Comparison of ENCODE assay signal across 12 mouse cellular contexts in the genomic region with DNA sequence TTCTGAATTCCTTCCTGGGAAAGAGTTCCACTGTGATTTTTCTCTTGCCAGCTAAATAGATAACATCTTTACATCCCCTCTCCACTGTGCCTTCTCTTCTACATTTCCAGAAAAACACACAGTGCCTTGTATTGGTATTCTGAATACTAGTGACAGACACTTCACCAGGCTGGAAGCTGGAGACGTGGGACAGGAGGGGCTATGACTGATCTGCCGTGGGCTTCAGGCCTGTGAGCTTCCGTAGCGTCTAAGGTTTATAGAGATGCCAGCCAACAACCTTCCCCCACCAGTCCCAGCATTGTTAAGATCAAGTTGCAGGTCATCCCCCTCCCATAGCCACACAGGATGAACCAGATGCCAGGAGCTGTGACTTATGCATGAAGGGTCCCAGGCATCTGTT.
DNase-seq lines count a peak whose midpoint lies in the region; ATAC-seq and TF ChIP-seq lines count a peak whose summit lies in the region.
"Had no signal": no experiment of that assay in that cellular context is flagged by ENCODE, and none has a peak within 500 bp of the region (broad histone marks: within the 10 kb centered on the region; RNA-seq: fewer than 3 reads in every experiment).

No protein-coding gene starts in this region.

- peak overlapping the region; percentile 25; the same call in 1 of the 2 replicates for H3K4me2 ChIP-seq in forebrain, embryonic 15.5 days (replicated peaks)

- peaks cover 12% of the 10 kb centered on the region for H3K4me1 ChIP-seq in forebrain, embryonic 15.5 days
- H3K4me1 ChIP-seq in midbrain, embryonic 10.5 days: peaks cover 24% of the 10 kb centered on the region
- H3K4me1 ChIP-seq in heart, adult 2 months (ENCODE audit: control insufficient read depth, insufficient read depth, low read length): no peaks in the 10 kb centered on the region

- intact Hi-C loops in heart, adult 2 months (cut with DNase I): no loop called here
- intact Hi-C loops in heart, postnatal 10 days (cut with DNase I): no loop called here

- peak overlapping the region; percentile 70 for H3K27ac ChIP-seq in forebrain, embryonic 15.5 days (replicated peaks)
- H3K27ac ChIP-seq in midbrain, embryonic 10.5 days (replicated peaks): peak overlapping the region; percentile 77
- no peak overlapping the region for H3K27ac ChIP-seq in heart, adult 2 months

- TF ChIP-seq EP300 in heart, adult 2 months (IDR thresholded peaks at IDR 0.05; ENCODE audit: insufficient read depth, low read depth, low read length): no peak

- no peaks in the 10 kb centered on the region for H3K9me3 ChIP-seq in forebrain, embryonic 15.5 days
- 0 out of 2 replicates have a peak, but pooled peaks cover 4% of the 10 kb centered on the region for H3K9me3 ChIP-seq in midbrain, embryonic 10.5 days (replicated peaks)

- no peak overlapping the region for H3K4me3 ChIP-seq in forebrain, embryonic 15.5 days
- no peak overlapping the region for H3K4me3 ChIP-seq in midbrain, embryonic 10.5 days
- H3K4me3 ChIP-seq in heart, adult 2 months: no peak overlapping the region

- no peaks in the 10 kb centered on the region for H3K36me3 ChIP-seq in forebrain, embryonic 15.5 days
- no peaks in the 10 kb centered on the region for H3K36me3 ChIP-seq in midbrain, embryonic 10.5 days
- no peaks in the 10 kb centered on the region for H3K36me3 ChIP-seq in heart, adult 2 months (ENCODE audit: control insufficient read depth, insufficient read depth, low read length)

- no peak for TF ChIP-seq POLR2A in heart, adult 2 months (IDR thresholded peaks at IDR 0.05; ENCODE audit: insufficient read depth, low read depth, low read length)

- H3K27me3 ChIP-seq in forebrain, embryonic 15.5 days: no peaks in the 10 kb centered on the region
- no peaks in the 10 kb centered on the region for H3K27me3 ChIP-seq in midbrain, embryonic 10.5 days (ENCODE audit: low read depth, poor library complexity, severe bottlenecking)
- H3K27me3 ChIP-seq in heart, adult 2 months (ENCODE audit: control insufficient read depth, insufficient read depth, low read length): no peaks in the 10 kb centered on the region

- ATAC-seq in forebrain, embryonic 15.5 days (replicated peaks): peak; percentile 76

- no peak overlapping the region for H3K9ac ChIP-seq in forebrain, embryonic 15.5 days (replicated peaks)
- no peak overlapping the region for H3K9ac ChIP-seq in heart, adult 2 months (ENCODE audit: low read depth, low read length)

- no peaks in the 10 kb centered on the region for H3K79me2 ChIP-seq in heart, adult 2 months (replicated peaks; ENCODE audit: control insufficient read depth, insufficient read depth, low read length)

- peak; percentile 61 for DNase-seq in retina, embryonic 14.5 days (ENCODE audit: low spot score)
- no peak for DNase-seq in retina, postnatal 1 day
- DNase-seq in midbrain, embryonic 10.5 days (ENCODE audit: low spot score): no peak
- no peak for DNase-seq in heart, adult 2 months
- no peak for DNase-seq in right cerebral cortex, adult 2 months (ENCODE audit: low spot score in 2 of 2)
- no peak for DNase-seq in heart, postnatal 10 days
- DNase-seq: adrenal gland, postnatal 36 days; cerebellum, adult 11 months; gastrocnemius, postnatal 14 days; kidney, adult 8-10 months; thymus, postnatal 14 days had no signal

- WGBS in forebrain, embryonic 15.5 days: 24% methylated on average over 4 of the region's 4 CpGs
- 49% methylated on average over 4 of the region's 4 CpGs for WGBS in midbrain, embryonic 10.5 days
- WGBS in heart, adult 2 months: 65% methylated on average over 4 of the region's 4 CpGs

- no peak for TF ChIP-seq CTCF in heart, adult 2 months (IDR thresholded peaks at IDR 0.05)
